Mouse (Mus musculus) limb, embryonic 10.5 days (tissue): Measurements from ENCODE around the gene Ush1c. TPM values are rescaled to one million over a fixed set of nuclear protein-coding genes. Genes with fewer than 3 reads are reported as not detected.

Experiments
- DNase-seq: peaks from one replicate; pipeline ENCODE4 v3.0.0-alpha.2; 2017; ENCODE audit warnings: low spot score
- H3K27ac ChIP-seq: fragments of 300-500 bp; sonication (generic); 2 replicates; pipeline ENCODE4 v1.5.1; 2016; ENCODE audit warnings: mild to moderate bottlenecking
- H3K27me3 ChIP-seq: fragments of 300-500 bp; sonication (generic); 2 replicates; pipeline ENCODE4 v1.6.1; 2016; ENCODE audit warnings: low read depth, mild to moderate bottlenecking; ENCODE audit not compliant: poor library complexity, severe bottlenecking
- H3K36me3 ChIP-seq: fragments of 300-500 bp; sonication (generic); 2 replicates; pipeline ENCODE4 v1.6.1; 2016; ENCODE audit warnings: mild to moderate bottlenecking, moderate library complexity
- H3K4me1 ChIP-seq: fragments of 300-500 bp; sonication (generic); 2 replicates; pipeline ENCODE4 v1.6.1; 2016
- H3K4me3 ChIP-seq: fragments of 300-500 bp; sonication (generic); 2 replicates; pipeline ENCODE4 v1.5.1; 2016; ENCODE audit warnings: mild to moderate bottlenecking, moderate library complexity
- H3K9me3 ChIP-seq: fragments of 300-500 bp; sonication (generic); replicated peaks from 2 replicates; pipeline ENCODE4 v1.6.1; 2016; ENCODE audit warnings: mild to moderate bottlenecking
- WGBS: fragments of 180-500 bp; shearing (Covaris S2); methylation state at CpG from one replicate; pipeline ENCODE4 v1.1.7; 2016; 5-methylcytosine and 5-hydroxymethylcytosine counted together
- polyA plus RNA-seq: library from polyadenylated mRNA; unstranded; fragments of >200 nt; fragmentation: Nextera tagmentation; extraction: Ambion mirVana; gene quantifications from 2 replicates; pipeline ENCODE4 v1.2.1, GENCODE M21; 2016

Ush1c gene
- polyA plus RNA-seq, 1 experiment from 2014 or later, result 5.9 TPM

- 44% methylated on average over 18 of the region's 18 CpGs for WGBS
- H3K4me1 ChIP-seq, result peaks cover 10% of the 10 kb centered on the region
- H3K36me3 ChIP-seq, result no peaks in the 10 kb centered on the region
- no peaks in the 10 kb centered on the region for H3K27me3 ChIP-seq
- no peak for DNase-seq
- no peak overlapping the region for H3K27ac ChIP-seq
- no peak overlapping the region for H3K4me3 ChIP-seq
- H3K9me3 ChIP-seq, result no peaks in the 10 kb centered on the region
Observed at GRCm38 (mm10) chr7:46154498-46155488, 83.5 kb downstream of the Ush1c start.

DNA sequence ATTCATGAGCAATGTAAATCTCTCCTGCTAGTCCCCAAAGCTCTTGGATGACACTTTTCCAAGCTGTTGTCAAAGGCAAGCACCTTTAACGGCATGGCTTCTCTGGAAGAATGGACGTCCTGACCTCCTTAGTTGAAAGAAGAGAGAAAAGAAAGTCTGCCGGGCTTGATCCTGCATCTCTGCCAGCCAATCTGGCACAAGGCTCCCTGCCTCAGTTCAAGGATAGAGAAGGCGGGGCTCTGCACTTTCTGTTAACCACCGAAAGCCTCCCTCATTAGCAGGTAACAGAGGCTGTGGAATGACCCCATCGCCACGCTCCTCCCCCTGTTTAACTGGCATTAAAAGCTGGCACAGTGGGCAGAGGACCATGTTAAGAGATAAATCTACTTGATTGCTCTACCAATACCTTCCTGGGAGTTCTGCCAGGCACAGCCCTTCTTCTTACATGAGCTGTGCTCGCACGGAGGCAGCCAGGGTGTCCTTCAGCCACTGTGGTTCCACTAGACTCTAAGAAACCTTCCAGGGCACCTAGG, 85.4 kb downstream of the Ush1c start:
- peaks cover 10% of the 10 kb centered on the region for H3K4me1 ChIP-seq
- WGBS, result 77% methylated on average over 9 of the region's 9 CpGs
- no peak overlapping the region for H3K27ac ChIP-seq
- H3K9me3 ChIP-seq, result no peaks in the 10 kb centered on the region
- H3K36me3 ChIP-seq, result no peaks in the 10 kb centered on the region
- no peak overlapping the region for H3K4me3 ChIP-seq
- no peak for DNase-seq
- H3K27me3 ChIP-seq, result no peaks in the 10 kb centered on the region

- Histone ChIP-seq H3K4me1 (peaks cover 8% of the 10 kb centered on the region), H3K36me3 (no peaks in the 10 kb centered on the region)
- WGBS, result 91% methylated on average over 7 of the region's 7 CpGs
Observed at GRCm38 (mm10) chr7:46147417-46147816, 90.9 kb downstream of the Ush1c start.

GRCm38 (mm10) chr7:46146675-46147308, 91.5 kb downstream of the Ush1c start:
- no peaks in the 10 kb centered on the region for H3K27me3 ChIP-seq
- no peak overlapping the region for H3K27ac ChIP-seq
- WGBS, result 92% methylated on average over 7 of the region's 7 CpGs
- no peak overlapping the region for H3K4me3 ChIP-seq
- no peaks in the 10 kb centered on the region for H3K9me3 ChIP-seq
- DNase-seq, result no peak
- H3K36me3 ChIP-seq, result no peaks in the 10 kb centered on the region
- peaks cover 8% of the 10 kb centered on the region for H3K4me1 ChIP-seq

More at GRCm38 (mm10) chr7:46147417-46147816, 90.9 kb downstream of the Ush1c start:
- no peak overlapping the region for H3K4me3 ChIP-seq
- H3K9me3 ChIP-seq, result no peaks in the 10 kb centered on the region
- no peak for DNase-seq
- no peaks in the 10 kb centered on the region for H3K27me3 ChIP-seq
- no peak overlapping the region for H3K27ac ChIP-seq

Other genes starting within 250 kb of the Ush1c start
- 0.10 and 0.20 TPM in 2 replicates for gene Abcc6, start 208.2 kb downstream of the Ush1c start, polyA plus RNA-seq
- gene Nomo1, start 204.8 kb downstream of the Ush1c start, polyA plus RNA-seq, result 27.0 and 29.6 TPM in 2 replicates
- gene Kcnj11, start 137.7 kb downstream of the Ush1c start, polyA plus RNA-seq, result 0.06 and 0.13 TPM in 2 replicates
- 0.40 and 0.74 TPM in 2 replicates for gene Abcc8, start 58.5 kb downstream of the Ush1c start, polyA plus RNA-seq
- gene Otog, start 2.5 kb upstream of the Ush1c start, polyA plus RNA-seq, result 0.01 TPM in 1 of 2 replicates, not detected in the other
- 1.3 and 13.8 TPM in 2 replicates for gene Myod1, start 138.0 kb upstream of the Ush1c start, polyA plus RNA-seq
- 0.03 TPM in 1 of 2 replicates, not detected in the other for gene Kcnc1, start 158.0 kb upstream of the Ush1c start, polyA plus RNA-seq